Mouse (Mus musculus) spleen, adult 12 weeks (tissue): Measurements from ENCODE around the gene Fam120a.

ENCODE experiments used
- DNase-seq: peaks from one replicate; pipeline ENCODE4 v3.0.0; 2022; ENCODE audit warnings: low spot score

Fam120a gene

GRCm38 (mm10) chr13:48965559-48966525 lies 2.0 kb downstream of the Fam120a start:
- DNase-seq = peak; percentile 38

- DNase-seq = no peak
Measured at GRCm38 (mm10) chr13:48964850-48965249, 3.0 kb downstream of the Fam120a start.

- no peak for DNase-seq
Measured at GRCm38 (mm10) chr13:48963111-48963510, 4.7 kb downstream of the Fam120a start.

- no peak for DNase-seq
Measured at GRCm38 (mm10) chr13:48962519-48962918, 5.3 kb downstream of the Fam120a start.

- no peak for DNase-seq
Measured at GRCm38 (mm10) chr13:48958608-48959007, 9.2 kb downstream of the Fam120a start.

GRCm38 (mm10) chr13:48954825-48955224 lies 13.0 kb downstream of the Fam120a start:
- DNase-seq = no peak

GRCm38 (mm10) chr13:48950600-48951241 lies 17.1 kb downstream of the Fam120a start:
- no peak for DNase-seq

- no peak for DNase-seq
Measured at GRCm38 (mm10) chr13:48948951-48949350, 18.9 kb downstream of the Fam120a start.

- DNase-seq = no peak
Measured at GRCm38 (mm10) chr13:48944571-48944970, 23.2 kb downstream of the Fam120a start.

GRCm38 (mm10) chr13:48942471-48942870 lies 25.3 kb downstream of the Fam120a start:
- DNase-seq = no peak

GRCm38 (mm10) chr13:48941773-48942172 lies 26.0 kb downstream of the Fam120a start:
- no peak for DNase-seq

GRCm38 (mm10) chr13:48934597-48934996 lies 33.2 kb downstream of the Fam120a start:
- DNase-seq = no peak

- DNase-seq = no peak
Measured at GRCm38 (mm10) chr13:48932692-48933091, 35.1 kb downstream of the Fam120a start.

- no peak for DNase-seq
Measured at GRCm38 (mm10) chr13:48931687-48932086, 36.1 kb downstream of the Fam120a start.

- DNase-seq = no peak
Measured at GRCm38 (mm10) chr13:48931232-48931631, 36.6 kb downstream of the Fam120a start.

- no peak for DNase-seq
Measured at GRCm38 (mm10) chr13:48929535-48930110, 38.2 kb downstream of the Fam120a start.

- no peak for DNase-seq
Measured at GRCm38 (mm10) chr13:48927609-48928008, 40.2 kb downstream of the Fam120a start.

GRCm38 (mm10) chr13:48922712-48923111 lies 45.1 kb downstream of the Fam120a start:
- DNase-seq = no peak

- DNase-seq = no peak
Measured at GRCm38 (mm10) chr13:48921256-48921655, 46.6 kb downstream of the Fam120a start.

- no peak for DNase-seq
Measured at GRCm38 (mm10) chr13:48919756-48920415, 47.9 kb downstream of the Fam120a start.

- DNase-seq = no peak
Measured at GRCm38 (mm10) chr13:48917113-48917599, 50.7 kb downstream of the Fam120a start.

- DNase-seq = no peak
Measured at GRCm38 (mm10) chr13:48913680-48914079, 54.1 kb downstream of the Fam120a start.
